Mouse (Mus musculus) liver, adult 2 months (tissue): ENCODE measurements at regions not wholly inside any gene's neighbourhood (a gene's known extent, or its start where the extent isn't known, plus 50 kb on each side); places are given as distances from the start of the nearest gene placed in this dataset.

Experiments used
- CTCF ChIP-seq: fragments of 200-500 bp; IDR thresholded peaks from 2 replicates; pipeline ENCODE4 v1.5.1; 2011; ENCODE audit warnings: low read depth, low read length, control low read depth
- POLR2A ChIP-seq: fragments of 200-500 bp; IDR thresholded peaks from 2 replicates; pipeline ENCODE4 v1.6.1; 2011; ENCODE audit warnings: low read length, control low read depth; ENCODE audit not compliant: insufficient read depth; ENCODE audit errors: extremely low read depth

DNA sequence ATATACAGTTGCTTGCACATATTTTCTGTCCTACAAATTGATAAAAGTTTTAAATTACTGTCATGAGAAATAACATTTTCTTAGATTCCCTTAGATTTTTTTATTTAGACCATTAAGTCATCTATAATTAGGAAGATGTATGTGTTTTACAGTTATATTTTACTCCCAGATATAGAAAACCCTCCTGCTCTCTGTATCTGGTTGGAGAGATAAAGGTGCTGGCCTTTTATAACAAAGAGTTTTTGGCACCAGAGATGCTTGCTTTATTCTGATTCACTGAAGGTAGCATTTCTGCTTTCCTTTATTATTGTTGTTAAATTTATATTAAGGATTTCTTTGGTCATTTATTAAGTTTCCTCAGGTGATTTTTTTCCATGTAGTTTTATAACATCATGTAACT is 1035.4 kb upstream of the Cdh10 start:
- TF ChIP-seq CTCF = no peak
- TF ChIP-seq POLR2A = no peak
